Mouse (Mus musculus) ES-Bruce4 (cell line): ENCODE data around the gene Il34. TPM values are rescaled to one million over a fixed set of nuclear protein-coding genes. Genes with fewer than 3 reads are reported as not detected.
A peak's percentile ranks its signal among the peaks of the same experiment; 100 is the strongest.

Experiments
- H3K27ac ChIP-seq: 2 replicates; pipeline ENCODE4 v1.5.1; 2012; ENCODE audit warnings: low read length, inconsistent platforms; ENCODE audit not compliant: insufficient read depth
- H3K27me3 ChIP-seq: 2 replicates; pipeline ENCODE4 v1.6.1; 2012; ENCODE audit warnings: mild to moderate bottlenecking, low read length, inconsistent platforms; ENCODE audit not compliant: control insufficient read depth, poor library complexity, insufficient read depth, severe bottlenecking
- H3K36me3 ChIP-seq: 2 replicates; pipeline ENCODE4 v1.6.1; 2012; ENCODE audit warnings: inconsistent platforms, mild to moderate bottlenecking, low read length, moderate library complexity; ENCODE audit not compliant: control insufficient read depth, poor library complexity, insufficient read depth, severe bottlenecking
- H3K4me1 ChIP-seq: one replicate; pipeline ENCODE4 v1.8.1; 2011; ENCODE audit warnings: low read length; ENCODE audit not compliant: control insufficient read depth, insufficient read depth
- H3K4me3 ChIP-seq: 2 replicates; pipeline ENCODE4 v1.5.1; 2011; ENCODE audit warnings: low read depth, mild to moderate bottlenecking, low read length
- H3K9ac ChIP-seq: 2 replicates; pipeline ENCODE4 v1.6.1; 2012; ENCODE audit warnings: low read depth, mild to moderate bottlenecking, inconsistent platforms; ENCODE audit not compliant: poor library complexity, severe bottlenecking
- H3K9me3 ChIP-seq: replicated peaks from 2 replicates; pipeline ENCODE4 v1.6.1; 2012; ENCODE audit warnings: mild to moderate bottlenecking, low read length, inconsistent platforms; ENCODE audit not compliant: control insufficient read depth, poor library complexity, insufficient read depth, severe bottlenecking
- CTCF ChIP-seq: IDR thresholded peaks from one replicate; pipeline ENCODE4 v1.8.1; 2011; ENCODE audit warnings: low read depth, low read length
- EP300 ChIP-seq: IDR thresholded peaks from 2 replicates; pipeline ENCODE4 v1.6.1; 2011; ENCODE audit warnings: low read depth, low read length; ENCODE audit not compliant: insufficient read depth
- POLR2A ChIP-seq: IDR thresholded peaks from one replicate; pipeline ENCODE4 v1.8.1; 2011; ENCODE audit warnings: low read length; ENCODE audit not compliant: insufficient read depth
- polyA plus RNA-seq: library from polyadenylated mRNA; stranded (reverse); fragments of >200 nt; gene quantifications from 2 replicates; pipeline ENCODE4 v1.2.4, GENCODE M21; 2011; ENCODE audit warnings: low read depth; ENCODE audit not compliant: missing spikeins, insufficient read depth, insufficient read length

Il34 gene
- polyA plus RNA-seq, 1 experiment: 0.34 TPM

DNA sequence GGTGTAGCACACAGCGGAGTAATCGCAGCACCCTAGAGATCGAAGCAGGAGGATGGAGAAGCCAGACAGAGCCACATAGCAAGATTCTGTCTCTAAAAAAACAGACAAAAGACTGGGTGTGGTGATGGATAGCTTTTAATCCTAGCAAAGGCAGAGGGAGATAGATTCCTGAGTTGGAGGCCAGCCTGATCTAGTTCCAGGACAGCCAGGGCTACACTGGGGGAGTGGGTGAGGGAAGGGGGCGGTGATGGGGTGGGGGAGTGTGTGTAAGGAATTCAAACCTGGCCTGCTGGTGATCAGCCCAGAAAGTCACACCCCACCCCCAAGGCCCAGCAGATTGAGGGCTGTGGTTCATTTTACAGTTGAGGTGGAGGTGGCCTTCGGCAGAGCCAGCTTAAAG is 49.5 kb downstream of the Il34 start:
- no peaks in the 10 kb centered on the region for H3K27me3 ChIP-seq
- no peaks in the 10 kb centered on the region for H3K36me3 ChIP-seq
- peaks cover 8% of the 10 kb centered on the region for H3K4me1 ChIP-seq
- H3K9me3 ChIP-seq: no peaks in the 10 kb centered on the region
- peak overlapping the region; percentile 64 for H3K27ac ChIP-seq
- TF ChIP-seq CTCF: no peak
- 0 out of 2 replicates have a peak, but pooled peaks have one; percentile 28 for TF ChIP-seq EP300
- no peak overlapping the region for H3K9ac ChIP-seq
- no peak overlapping the region for H3K4me3 ChIP-seq

DNA sequence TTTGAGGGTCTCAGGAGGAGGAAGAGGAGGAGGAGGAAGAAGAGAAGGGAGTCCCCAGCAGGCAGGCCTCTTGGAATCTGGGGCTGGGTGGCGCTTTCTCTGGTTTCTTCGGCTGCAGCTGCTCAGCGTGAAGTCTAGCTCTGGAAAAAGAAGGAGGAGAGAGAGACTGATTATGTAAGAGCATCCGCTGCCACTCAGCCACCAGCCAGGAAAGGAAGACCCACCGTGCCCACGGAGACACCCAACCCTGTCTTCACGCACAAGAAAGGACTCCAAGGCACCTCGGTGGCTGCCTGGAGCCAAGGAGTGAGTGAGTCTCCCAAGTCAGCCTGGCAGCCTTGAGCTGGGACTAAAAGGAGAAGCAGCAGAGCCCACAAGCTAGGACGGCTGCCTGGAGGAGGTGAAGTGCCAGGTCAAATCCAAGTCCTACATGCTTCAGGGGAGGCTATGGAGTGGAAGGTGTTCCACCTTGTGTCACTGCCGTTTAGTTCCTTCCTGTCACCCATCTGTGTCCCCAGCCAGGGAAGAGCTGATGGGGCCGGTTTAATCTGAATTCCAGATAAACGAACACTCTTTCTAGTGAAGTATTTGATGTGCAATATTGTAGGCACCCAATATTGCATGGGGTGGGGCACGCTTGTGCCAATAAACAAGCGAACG is 50.1 kb downstream of the Il34 start:
- TF ChIP-seq POLR2A (no peak), EP300 (no peak), CTCF (no peak)
- H3K27ac ChIP-seq: peak overlapping the region; percentile 8; the same call in 1 of the 2 replicates
- no peaks in the 10 kb centered on the region for H3K36me3 ChIP-seq
- H3K27me3 ChIP-seq: no peaks in the 10 kb centered on the region
- H3K9me3 ChIP-seq: no peaks in the 10 kb centered on the region
- no peak overlapping the region for H3K9ac ChIP-seq
- 0 out of 2 replicates have a peak overlapping the region, but pooled peaks have one; percentile 1 for H3K4me3 ChIP-seq
- peaks cover 8% of the 10 kb centered on the region for H3K4me1 ChIP-seq

GRCm38 (mm10) chr8:110754713-110755112 is 51.0 kb downstream of the Il34 start:
- H3K4me1 ChIP-seq: peaks cover 8% of the 10 kb centered on the region
- no peak overlapping the region for H3K4me3 ChIP-seq
- no peak overlapping the region for H3K27ac ChIP-seq
- TF ChIP-seq EP300: no peak
- TF ChIP-seq POLR2A: no peak
- no peak for TF ChIP-seq CTCF
- H3K9ac ChIP-seq: no peak overlapping the region
- no peaks in the 10 kb centered on the region for H3K27me3 ChIP-seq
- H3K36me3 ChIP-seq: no peaks in the 10 kb centered on the region
- no peaks in the 10 kb centered on the region for H3K9me3 ChIP-seq

DNA sequence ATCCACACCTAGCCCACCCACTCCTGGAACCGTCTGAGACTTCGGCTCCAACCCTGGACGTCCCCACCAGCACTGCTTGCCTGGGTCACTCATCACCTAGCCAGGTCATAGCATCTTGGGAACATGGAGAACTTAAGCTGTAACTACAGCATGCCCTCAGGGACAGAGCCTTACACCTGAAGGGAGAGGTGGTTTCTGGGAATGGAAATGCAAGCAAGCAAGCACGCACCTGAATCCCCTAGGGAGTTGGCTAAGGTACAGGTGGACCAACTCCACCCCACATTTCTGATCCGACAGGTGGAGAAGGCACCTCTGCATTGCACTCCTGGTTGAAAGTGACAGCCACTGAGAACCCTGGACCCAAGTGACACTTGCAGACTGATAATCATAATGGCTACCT is 54.2 kb downstream of the Il34 start:
- H3K9me3 ChIP-seq: no peaks in the 10 kb centered on the region
- H3K27ac ChIP-seq: no peak overlapping the region
- H3K4me3 ChIP-seq: no peak overlapping the region
- H3K4me1 ChIP-seq: peaks cover 5% of the 10 kb centered on the region
- H3K27me3 ChIP-seq: no peaks in the 10 kb centered on the region
- no peak overlapping the region for H3K9ac ChIP-seq
- no peak for TF ChIP-seq EP300
- no peak for TF ChIP-seq POLR2A
- no peak for TF ChIP-seq CTCF
- no peaks in the 10 kb centered on the region for H3K36me3 ChIP-seq

DNA sequence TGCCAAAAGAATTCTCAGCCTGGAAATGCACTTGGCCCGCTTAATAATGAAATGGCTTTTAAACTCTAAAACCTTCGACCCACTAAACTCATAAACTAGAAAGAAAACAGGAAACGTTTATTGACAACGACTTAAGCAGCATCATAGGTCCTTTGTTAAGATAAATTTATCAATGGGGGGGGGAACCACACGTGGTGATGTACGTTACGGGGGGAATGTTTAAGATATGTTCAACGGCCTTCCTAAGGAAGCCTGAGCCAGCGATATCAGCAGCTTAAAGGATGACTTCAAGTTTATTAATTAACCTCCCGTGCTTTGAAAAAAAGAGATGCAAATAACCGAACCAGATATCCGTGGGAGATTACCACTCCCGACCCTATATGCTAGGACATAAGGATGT is 55.5 kb downstream of the Il34 start:
- Histone ChIP-seq H3K36me3 (no peaks in the 10 kb centered on the region), H3K4me3 (no peak overlapping the region), H3K4me1 (peaks cover 3% of the 10 kb centered on the region), H3K9ac (no peak overlapping the region), H3K27ac (no peak overlapping the region), H3K27me3 (no peaks in the 10 kb centered on the region), H3K9me3 (no peaks in the 10 kb centered on the region)
- TF ChIP-seq POLR2A (no peak), EP300 (no peak), CTCF (no peak)

- Histone ChIP-seq H3K27ac (no peak overlapping the region), H3K9me3 (no peaks in the 10 kb centered on the region), H3K4me3 (no peak overlapping the region), H3K27me3 (no peaks in the 10 kb centered on the region), H3K36me3 (no peaks in the 10 kb centered on the region), H3K4me1 (no peaks in the 10 kb centered on the region), H3K9ac (no peak overlapping the region)
- TF ChIP-seq CTCF (no peak), POLR2A (no peak), EP300 (no peak)
Observed at GRCm38 (mm10) chr8:110749500-110750170, 56.1 kb downstream of the Il34 start.
